Mouse (Mus musculus) left cerebral cortex, postnatal 14 days (tissue): Measurements from ENCODE around the gene Wnt7a. TPM values are rescaled to one million over a fixed set of nuclear protein-coding genes. Genes with fewer than 3 reads are reported as not detected.

Source experiments
- DNase-seq, 2 experiments: peaks; one replicate each; pipeline ENCODE4 v3.0.0; 2021 to 2022; ENCODE audit warnings: low spot score in 2 of 2, mixed read lengths in 1 of 2
- intact Hi-C: fragments of 180-260 bp; cut with DNase I; formaldehyde crosslinking; loops from one replicate; pipeline ENCODE4 v1.15.1; 2025
- total RNA-seq, 2 experiments: library from RNA; stranded (reverse); gene quantifications; 2 replicates each; pipeline ENCODE4 v1.2.3; 2021

The Wnt7a gene
- total RNA-seq, 2 experiments from 2014 or later = 11.5 to 18.4 TPM

DNA sequence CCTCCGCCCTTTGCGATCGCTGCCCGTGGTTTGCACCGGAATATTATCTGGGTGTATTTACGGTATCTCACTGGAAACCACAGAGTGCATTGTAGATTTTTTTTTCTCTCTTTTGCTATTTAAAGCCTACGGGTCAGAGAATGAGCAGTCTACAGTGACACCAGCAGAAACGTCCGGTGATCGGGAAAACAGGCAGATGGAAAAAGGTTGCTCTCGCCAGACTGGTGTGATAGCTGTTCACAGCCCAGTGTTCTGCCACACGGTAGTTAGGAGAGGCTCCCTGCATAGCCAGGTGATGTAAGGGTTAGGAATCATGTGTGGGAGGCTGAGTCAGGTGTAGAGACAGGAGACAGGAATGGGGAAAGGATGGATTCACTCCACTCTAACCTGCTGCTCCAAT lies 10.6 kb downstream of the Wnt7a start:
- DNase-seq = no peak
- intact Hi-C loops = no loop called here

DNA sequence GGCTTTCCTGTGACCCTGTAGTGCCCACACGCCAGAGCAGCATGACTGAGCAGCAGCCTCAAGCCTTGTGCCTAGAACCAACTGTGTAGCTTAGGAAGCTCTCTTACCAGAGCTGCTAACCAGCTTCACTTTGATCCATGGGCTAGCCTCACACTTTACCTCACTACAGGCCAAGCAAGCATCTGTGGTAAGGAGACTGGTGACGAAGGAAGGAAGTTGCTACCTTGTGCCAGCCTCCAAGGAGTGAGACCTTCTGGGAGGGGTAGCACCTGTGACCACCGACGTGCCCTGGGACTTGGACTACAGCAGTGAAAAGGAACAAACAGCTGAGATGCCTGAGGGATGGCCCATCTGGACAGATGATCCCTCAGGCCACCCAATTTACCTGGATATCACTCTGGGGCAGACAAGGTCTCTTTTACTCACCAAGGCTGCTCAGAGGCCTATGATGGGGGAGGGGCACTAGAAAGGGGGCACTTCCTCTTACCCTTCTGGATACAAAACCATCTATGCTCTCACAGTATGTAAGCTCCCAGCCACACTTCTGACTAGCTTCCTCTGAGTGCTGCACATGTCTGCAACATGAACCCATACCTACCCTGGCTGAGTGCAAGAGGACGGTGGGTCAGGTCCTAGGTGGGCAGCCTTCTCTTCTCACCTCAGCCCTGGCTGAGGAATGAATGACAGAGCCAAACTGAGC lies 18.5 kb downstream of the Wnt7a start:
- no peak for DNase-seq
- intact Hi-C loops = no loop called here

DNA sequence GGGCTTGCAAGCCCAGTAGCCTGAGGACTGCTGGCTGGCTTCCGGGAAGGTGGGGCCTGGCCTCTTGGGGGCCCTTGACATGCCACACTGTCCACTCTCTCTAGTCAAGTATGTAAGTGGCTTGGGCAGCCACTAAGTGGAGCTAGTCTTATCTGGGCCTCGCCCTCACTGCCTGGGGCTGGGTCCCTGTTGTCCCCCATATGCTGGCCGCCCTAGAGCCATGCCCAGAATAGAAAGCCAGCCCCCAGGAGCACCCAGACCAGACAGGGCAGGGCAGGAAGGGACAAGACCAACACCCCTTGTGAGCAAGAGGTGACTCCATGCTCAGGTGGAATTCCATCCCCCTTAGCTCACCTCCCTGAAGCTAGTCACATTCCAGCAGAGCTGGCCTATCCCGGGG lies 22.0 kb downstream of the Wnt7a start:
- DNase-seq = no peak
- intact Hi-C loops = no loop called here

DNA sequence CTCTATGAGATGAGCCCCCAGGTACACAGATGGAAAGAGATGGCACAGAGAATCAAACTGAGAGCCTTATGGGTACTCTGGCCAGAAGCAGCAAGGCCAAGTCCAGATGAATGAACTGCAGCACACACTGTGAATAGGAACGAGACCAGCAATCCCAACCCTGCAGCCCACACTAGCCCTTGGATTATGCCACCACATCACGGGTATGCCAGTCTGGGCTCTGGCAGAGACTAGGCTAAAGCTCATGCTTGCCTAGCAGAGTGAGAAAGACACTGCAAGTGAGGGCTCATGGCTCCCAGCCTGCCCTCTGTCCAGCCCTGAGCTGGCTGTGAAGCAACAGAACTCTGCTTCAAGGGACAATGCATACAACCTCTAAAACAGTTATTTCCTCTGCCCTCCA lies 26.7 kb downstream of the Wnt7a start:
- DNase-seq = no peak
- intact Hi-C loops = no loop called here

DNA sequence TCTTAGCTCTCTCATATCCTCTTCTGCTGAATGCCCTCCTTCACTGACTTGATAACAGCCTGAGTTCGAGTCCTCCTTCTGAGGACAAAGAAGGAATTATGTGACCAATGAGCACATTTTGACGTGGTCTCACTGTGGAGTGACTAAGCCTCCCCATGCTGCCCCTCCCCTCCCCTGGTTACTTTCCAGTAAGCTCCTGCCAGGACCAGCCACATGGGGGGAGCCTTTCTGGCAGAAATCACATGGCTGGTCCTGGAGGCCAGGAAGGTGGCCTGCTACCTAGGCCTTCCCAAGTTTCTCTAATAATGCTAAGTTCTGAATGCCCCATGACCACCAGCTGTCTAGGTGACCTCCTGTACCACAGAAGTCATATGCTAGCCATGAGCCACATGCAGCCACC lies 27.3 kb downstream of the Wnt7a start:
- intact Hi-C loops = no loop called here
- DNase-seq = no peak

DNA sequence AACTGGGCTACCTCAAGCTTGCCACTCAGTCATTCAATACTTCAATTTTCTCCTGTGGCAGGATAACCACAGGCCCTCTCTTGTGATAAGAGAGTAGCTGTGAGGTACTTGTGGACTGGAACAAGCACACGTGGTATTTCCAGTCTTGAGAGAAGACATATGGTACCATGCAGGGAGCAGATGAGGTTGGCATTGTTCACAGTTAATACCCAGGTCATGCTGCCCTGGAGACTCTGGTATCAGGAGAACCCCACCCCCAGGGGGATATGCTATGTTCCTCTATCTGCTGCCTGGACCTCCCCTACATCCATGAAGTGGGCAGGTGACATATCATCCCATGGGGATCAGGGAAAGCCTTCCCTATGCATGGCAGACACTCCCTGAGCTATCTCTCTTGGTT lies 27.9 kb downstream of the Wnt7a start:
- intact Hi-C loops = no loop called here

DNA sequence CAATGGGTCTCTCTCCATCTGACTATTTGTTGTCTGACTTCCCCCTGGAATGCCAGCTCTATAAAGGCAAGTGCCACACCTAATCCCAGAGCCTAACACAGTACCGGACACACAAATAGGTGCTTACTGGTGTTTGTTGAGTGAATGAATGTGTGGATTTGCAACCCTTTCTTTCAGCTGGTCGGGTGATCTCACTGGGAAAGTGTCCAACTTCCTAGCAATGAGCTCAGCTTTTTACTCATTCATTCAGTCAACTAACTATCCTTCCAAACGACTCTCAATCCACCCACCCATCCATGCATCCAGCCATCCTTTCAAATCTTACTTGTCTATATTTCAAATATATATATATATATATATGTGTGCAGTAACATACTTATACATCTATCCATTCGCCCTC lies 31.3 kb downstream of the Wnt7a start:
- intact Hi-C loops = no loop called here

More for the DNA sequence above, 27.9 kb downstream of the Wnt7a start:
- DNase-seq = no peak

DNA sequence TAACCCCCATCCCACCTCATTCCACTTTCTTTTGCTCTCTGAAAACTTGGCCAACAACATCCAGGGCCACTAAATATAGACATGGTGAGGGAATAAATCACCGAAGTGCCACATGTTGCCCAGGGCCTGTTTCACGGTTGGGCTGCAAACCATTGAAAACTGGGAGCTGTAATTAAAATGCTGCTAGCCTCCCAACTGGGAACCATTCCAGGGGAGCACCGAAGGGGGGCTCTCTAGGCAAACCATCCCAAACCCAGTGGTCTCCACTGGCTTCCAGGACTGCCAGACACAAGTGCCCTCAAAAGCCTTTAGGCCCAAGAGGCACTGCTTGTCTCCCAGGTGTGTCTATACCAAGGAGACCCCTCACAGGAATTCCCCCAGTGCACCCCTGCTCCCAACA lies 31.9 kb downstream of the Wnt7a start:
- no peak for DNase-seq
- intact Hi-C loops = no loop called here

More for the DNA sequence above, 31.3 kb downstream of the Wnt7a start:
- DNase-seq = no peak

DNA sequence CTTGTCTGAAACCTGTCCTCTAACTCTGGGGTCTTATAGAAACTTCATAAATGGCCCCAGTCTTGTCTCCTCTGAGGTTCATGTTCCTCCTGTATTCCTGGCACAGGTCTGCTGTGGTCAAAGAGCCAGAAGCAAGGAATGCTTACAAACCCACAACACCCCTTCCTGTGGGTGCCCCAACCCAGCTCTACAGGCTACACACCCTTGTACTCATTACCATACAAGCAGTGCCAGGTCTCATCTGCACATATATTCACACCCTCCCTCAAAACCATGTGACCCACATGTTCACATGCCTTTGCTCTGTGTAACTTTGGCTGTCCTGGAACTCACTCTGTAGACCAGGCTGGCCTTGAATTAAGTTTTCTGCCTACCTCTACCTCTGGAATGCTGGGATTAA lies 38.2 kb downstream of the Wnt7a start:
- no peak for DNase-seq
- intact Hi-C loops = no loop called here

DNA sequence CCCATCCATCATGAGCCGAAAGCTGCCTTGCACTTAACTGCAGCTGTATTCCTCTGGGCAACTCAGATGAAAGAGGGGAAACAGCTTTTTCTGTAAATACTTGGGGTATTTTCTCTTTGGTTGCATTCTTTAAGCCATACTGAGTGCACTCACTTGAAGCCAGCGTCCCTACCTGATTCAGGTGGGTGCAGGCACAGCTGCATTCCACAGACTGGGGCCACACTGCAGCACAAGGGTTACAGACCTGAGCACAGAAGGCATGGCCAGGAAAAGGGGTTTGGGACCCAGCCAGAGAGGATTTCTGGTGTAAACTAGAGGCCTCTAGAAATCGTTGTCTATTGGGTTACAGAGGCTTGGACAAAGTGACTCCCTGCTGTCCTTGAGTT lies 38.6 kb downstream of the Wnt7a start:
- intact Hi-C loops = no loop called here
- no peak for DNase-seq

DNA sequence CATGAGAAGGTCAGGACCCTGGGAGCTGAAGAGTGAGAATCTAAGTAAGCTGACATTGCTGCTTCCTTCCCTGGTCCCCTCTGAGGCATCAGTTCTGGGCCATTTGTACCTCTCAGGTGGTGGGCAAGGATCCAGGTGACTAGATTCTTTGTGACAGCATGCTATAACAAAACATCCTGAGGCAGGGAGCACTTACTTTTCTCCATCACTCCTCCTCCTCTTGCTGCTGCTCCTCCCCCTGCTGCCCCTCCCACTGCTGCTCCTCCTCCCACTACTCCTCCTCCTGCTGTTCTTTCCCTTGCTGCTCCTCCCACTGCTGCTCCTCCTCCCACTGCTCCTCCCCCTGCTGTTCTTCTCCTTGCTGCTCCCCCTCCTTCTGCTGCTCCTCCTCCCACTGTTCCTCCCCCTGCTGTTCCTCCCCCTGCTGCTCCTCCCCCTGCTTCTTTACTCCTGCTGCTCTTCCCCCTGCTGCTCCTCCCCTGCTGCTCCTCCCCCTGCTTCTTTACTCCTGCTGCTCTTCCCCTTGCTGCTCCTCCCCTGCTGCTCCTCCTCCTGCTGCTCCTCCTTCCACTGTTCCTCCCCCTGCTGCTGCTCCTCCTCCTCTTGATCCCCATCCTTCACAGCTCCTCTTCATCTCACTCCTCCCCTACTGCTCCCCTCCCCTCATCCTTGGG lies 39.1 kb downstream of the Wnt7a start:
- no peak for DNase-seq
- intact Hi-C loops = no loop called here

DNA sequence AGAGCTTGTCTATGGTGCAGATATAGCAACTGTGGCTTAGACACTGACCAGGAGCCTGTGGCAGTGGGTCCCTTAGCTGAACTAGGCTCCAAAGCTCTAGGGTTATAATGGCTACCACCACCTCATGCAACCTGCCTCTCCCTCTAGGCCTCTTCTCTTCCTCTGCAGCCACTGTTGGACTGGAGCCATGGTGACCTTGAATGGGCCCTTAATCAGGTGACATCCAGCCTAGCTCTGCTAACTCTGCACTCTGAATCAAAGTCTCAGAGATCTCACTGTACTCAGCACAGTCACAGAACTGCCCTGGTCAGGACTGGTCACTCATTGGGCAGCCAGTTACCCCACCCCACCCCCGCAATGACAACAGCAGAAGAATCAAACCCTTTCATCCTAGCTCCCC lies 44.4 kb downstream of the Wnt7a start:
- DNase-seq = no peak
- intact Hi-C loops = no loop called here

DNA sequence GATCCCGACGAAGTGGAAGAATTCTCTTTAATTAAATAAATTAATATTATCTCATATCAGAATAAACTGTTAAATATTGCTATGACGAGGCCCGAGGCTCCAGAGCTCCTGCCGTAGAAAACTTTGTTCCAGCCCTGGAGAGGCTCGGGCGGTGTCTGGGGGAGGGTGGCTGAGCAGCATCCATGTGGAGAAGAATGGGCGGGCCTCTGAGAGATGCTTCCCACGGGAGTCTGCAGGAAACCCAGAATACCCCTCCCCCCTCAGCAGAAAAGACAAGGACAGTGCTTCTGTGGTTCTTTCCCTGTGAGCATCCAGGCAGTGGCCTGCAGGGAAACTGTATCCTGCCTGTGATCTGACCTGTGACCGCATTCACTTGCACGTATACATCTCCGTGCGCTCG lies 45.7 kb downstream of the Wnt7a start:
- no peak for DNase-seq
- intact Hi-C loops = no loop called here

DNA sequence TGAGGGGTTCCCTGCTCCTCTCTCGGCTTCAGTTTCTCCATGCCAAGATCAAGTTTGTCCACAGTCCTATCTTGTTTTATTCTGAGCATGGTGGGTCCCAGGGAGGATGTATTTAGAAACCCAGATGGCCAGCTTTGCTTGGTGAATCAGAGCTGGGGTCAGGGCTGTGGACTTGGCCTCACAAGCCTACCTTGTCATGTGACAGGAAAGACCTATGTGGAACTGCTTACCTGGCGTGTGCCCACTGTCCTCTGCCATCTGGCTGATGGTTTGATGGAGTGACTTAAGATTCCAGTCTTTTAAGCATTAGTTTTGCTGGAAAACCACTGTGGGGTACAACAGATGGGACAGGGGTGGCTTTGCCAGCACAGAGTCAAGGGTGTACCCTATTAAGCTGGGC lies 48.4 kb downstream of the Wnt7a start:
- no peak for DNase-seq
- intact Hi-C loops = no loop called here

DNA sequence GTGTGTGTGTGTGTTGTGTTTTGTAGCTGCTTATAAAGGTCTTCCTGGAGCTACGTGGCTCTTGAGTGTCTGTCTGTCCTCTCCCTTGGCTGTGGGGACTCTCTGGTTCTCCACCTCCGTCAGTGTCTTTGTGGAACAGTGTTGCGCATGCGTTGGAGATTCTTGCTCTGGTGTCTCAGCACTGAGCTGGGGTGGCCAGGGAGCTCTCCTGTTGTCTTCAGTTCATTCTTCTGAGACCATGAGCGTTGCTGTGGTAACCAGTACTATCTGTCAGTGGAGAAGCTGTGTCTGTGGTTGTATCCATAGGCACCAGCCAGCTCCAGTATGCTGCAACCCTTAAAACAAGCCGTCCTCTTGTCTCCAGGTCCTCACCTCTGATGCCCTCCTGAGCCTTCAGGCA lies 50.2 kb downstream of the Wnt7a start:
- intact Hi-C loops = no loop called here
- DNase-seq = peak in 1 of 2 experiments; percentile 51

DNA sequence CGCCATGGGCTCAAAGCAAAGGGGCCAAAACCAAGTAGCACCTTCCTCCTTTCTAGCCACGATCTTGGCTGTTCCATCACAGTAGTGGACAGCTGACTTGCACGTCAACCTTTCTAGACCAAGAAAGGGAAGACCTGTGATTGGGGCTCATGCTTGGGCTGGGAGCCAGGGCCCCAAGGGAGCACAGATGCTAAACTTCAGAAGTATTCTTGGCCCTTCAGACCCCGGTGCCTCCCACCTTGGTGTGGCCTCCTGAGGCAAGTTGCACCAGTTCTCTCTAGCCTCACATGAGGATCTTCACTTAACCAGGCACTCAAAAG lies 50.8 kb downstream of the Wnt7a start:
- no peak for DNase-seq
- intact Hi-C loops = no loop called here

DNA sequence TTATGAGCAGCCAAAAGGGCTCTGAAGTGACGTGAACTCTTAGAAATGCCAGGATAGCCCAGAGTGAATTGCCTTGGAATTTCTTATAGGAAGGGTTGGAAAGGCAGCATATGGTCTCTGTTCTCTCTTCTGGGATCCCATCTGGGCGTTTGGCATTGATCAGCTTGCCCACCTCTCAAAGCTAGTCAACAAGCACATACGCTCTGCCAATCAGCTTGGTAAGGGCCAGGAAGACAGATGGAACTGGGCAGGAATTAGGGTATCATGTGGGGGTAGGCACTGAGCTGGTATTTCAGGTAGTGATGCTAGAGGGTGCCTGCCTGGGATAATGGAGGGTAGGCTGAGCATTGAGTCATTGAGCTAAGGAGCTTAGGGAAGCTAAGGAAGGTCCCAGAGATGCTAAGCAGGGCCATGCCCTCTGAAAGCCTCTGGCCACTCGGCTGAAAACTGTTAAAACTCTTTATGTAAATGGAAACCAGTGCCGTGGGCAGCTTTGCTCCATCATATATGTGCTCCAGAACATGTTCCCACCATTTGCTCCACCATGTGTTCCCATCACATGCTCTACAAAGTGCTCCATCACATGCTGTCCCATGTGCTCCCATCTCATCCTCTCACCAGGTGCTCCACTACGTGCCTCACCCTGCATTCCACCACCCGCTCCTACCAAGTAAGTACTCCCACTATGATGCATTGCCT lies 51.3 kb downstream of the Wnt7a start:
- intact Hi-C loops = loop anchor here (5.0 kb wide), 1 partner anchor 73 kb away; no protein-coding TSS in a partner anchor
- DNase-seq = peak in 1 of 2 experiments; percentile 39

DNA sequence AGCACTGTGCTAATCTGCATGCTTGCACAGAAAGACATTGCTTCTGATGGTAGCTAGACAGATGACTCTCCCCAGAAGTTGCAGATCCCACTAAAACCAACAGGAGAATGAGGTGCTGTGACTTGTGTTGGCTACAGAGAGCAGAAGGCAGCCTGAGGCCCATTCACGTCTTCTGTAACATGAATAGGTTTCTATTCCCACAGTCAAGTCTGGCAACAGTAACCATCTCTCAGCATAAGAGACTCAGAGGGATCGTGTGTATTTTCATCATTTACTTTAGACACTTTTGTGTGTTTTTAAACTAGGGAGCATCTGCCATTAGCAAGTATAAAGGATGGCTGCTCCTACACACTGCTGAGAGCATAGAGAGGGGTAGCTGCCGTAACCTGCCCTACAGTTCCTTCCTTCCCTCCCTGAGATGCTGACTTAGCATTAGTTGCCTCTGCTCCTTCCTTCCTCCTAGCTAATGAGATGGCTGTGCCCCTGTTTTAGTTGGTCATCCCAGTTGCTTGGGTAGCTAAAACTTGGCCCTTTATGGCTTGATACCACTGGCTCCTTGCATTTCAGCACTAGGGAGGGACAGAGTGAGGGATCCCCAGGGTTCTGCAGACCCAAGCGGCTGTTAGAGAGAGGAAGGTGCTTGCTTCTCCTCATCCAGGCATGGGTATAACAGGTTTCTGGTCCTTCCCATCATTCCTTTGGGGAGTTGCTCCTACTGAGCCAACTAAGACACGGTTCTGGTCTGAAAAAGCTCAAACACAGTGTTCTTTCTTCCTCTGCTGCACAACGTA lies 52.1 kb downstream of the Wnt7a start:
- intact Hi-C loops = loop anchor here (5.0 kb wide), 1 partner anchor 72 kb away; no protein-coding TSS in a partner anchor
- DNase-seq = peak in 1 of 2 experiments; percentile 72

DNA sequence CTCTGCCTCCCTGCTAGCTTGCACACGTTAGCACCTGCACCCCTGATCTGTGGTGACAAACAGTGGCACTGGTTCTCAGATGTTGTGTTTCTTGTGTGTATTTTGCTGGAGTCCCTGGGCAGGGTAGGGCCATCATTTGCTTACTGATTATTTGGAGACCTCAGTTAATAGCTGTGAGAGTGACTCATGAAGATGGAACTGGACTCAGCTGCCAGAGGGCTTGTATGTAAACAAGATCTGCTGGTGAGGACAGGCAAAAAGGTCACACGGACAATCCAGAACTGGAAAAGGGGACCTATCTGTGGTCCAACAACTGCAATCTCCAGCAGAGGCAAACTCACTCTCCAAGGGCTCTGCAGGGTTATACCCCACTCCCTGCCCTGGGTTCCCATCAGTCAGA lies 52.8 kb downstream of the Wnt7a start:
- intact Hi-C loops = loop anchor here (5.0 kb wide), 1 partner anchor 71 kb away; no protein-coding TSS in a partner anchor
- DNase-seq = no peak
